Mouse (Mus musculus) midbrain, postnatal 0 days (tissue): ENCODE data around the gene Fgf5. TPM values are rescaled to one million over a fixed set of nuclear protein-coding genes. Genes with fewer than 3 reads are reported as not detected.

Experiments used
- ATAC-seq: fragments of 200-750 bp; cut with Nextera tagmentation; 2 replicates; pipeline ENCODE4 v1.8.0; 2017; ENCODE audit warnings: moderate number of reproducible peaks, mild to moderate bottlenecking, moderate TSS enrichment, moderate library complexity; ENCODE audit not compliant: low FRiP score
- DNase-seq: peaks from one replicate; pipeline ENCODE4 v3.0.0-alpha.2; 2015; ENCODE audit warnings: low spot score
- H3K27ac ChIP-seq: fragments of 300-500 bp; sonication (generic); 2 replicates; pipeline ENCODE4 v1.5.1; 2014; ENCODE audit warnings: low read depth, mild to moderate bottlenecking, low read length, mixed read lengths
- H3K27me3 ChIP-seq: fragments of 300-500 bp; sonication (generic); 2 replicates; pipeline ENCODE4 v1.6.1; 2014; ENCODE audit warnings: low read length, control low read depth, mixed read lengths; ENCODE audit not compliant: insufficient read depth
- H3K36me3 ChIP-seq: fragments of 300-500 bp; sonication (generic); 2 replicates; pipeline ENCODE4 v1.6.1; 2014; ENCODE audit warnings: low read length, control low read depth, mixed read lengths; ENCODE audit not compliant: insufficient read depth
- H3K4me1 ChIP-seq: fragments of 300-500 bp; sonication (generic); 2 replicates; pipeline ENCODE4 v1.6.1; 2014; ENCODE audit warnings: mild to moderate bottlenecking, control low read depth, antibody characterized with exemption, low read length, mixed read lengths; ENCODE audit not compliant: insufficient read depth
- H3K4me2 ChIP-seq: fragments of 300-500 bp; sonication (generic); 2 replicates; pipeline ENCODE4 v1.6.1; 2014; ENCODE audit warnings: low read depth, mild to moderate bottlenecking, low read length, mixed read lengths; ENCODE audit not compliant: poor library complexity, severe bottlenecking
- H3K4me3 ChIP-seq: fragments of 300-500 bp; sonication (generic); 2 replicates; pipeline ENCODE4 v1.5.1; 2014; ENCODE audit warnings: low read depth, mild to moderate bottlenecking, low read length, moderate library complexity
- H3K9ac ChIP-seq: fragments of 300-500 bp; sonication (generic); replicated peaks from 2 replicates; pipeline ENCODE4 v1.6.1; 2014; ENCODE audit warnings: mild to moderate bottlenecking, low read length, moderate library complexity, mixed read lengths; ENCODE audit not compliant: poor library complexity, severe bottlenecking
- H3K9me3 ChIP-seq: fragments of 300-500 bp; sonication (generic); 2 replicates; pipeline ENCODE4 v1.6.1; 2016; ENCODE audit warnings: low read length, control low read depth
- CTCF ChIP-seq: IDR thresholded peaks from 2 replicates; pipeline ENCODE4 v1.5.1; 2016; ENCODE audit warnings: antibody characterized with exemption, mild to moderate bottlenecking
- WGBS: fragments of 180-500 bp; shearing (Covaris S2); extraction: QIAGEN DNeasy Blood & Tissue Kit; methylation state at CpG from one replicate; pipeline ENCODE4 v1.1.7; 2014; 5-methylcytosine and 5-hydroxymethylcytosine counted together
- polyA plus RNA-seq: library from polyadenylated mRNA; unstranded; fragments of >200 nt; fragmentation: Nextera tagmentation; extraction: Ambion mirVana; gene quantifications from 2 replicates; pipeline ENCODE4 v1.2.1, GENCODE M21; 2015
- total RNA-seq: library from RNA; depleted of rRNA; stranded (reverse); fragments of >200 nt; gene quantifications from 2 replicates; pipeline ENCODE4 v1.2.3, GENCODE M21; 2014; rRNA removed

Gene Fgf5
- total and polyA plus RNA-seq, 2 experiments from 2014 or later = 0.88 to 1.1 TPM

DNA sequence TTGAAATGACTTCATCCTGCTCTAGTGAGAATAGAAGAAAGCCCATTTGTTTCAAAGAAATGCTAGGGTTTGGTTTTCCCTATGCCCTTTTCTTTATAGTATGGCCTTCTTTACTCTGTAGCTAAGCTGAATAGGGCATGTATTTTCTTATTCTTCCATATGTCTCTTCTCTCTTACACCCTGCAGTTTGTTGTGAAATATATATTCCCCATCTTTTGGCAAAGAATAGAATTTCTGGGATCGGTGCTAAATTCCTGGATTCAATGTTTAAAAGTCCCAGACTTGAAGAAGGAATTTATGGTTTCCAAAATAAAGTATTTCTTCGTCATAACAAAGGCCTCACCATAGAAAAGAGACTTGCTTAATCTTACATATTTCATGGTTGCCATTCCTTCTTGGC is 72.6 kb downstream of the Fgf5 start:
- ATAC-seq (no peak), DNase-seq (no peak)
- 84% methylated on average over 2 of the region's 2 CpGs for WGBS
- no peak for TF ChIP-seq CTCF
- H3K9ac ChIP-seq = no peak overlapping the region
- H3K4me2 ChIP-seq = no peak overlapping the region
- H3K36me3 ChIP-seq = no peaks in the 10 kb centered on the region
- no peak overlapping the region for H3K4me3 ChIP-seq
- no peaks in the 10 kb centered on the region for H3K9me3 ChIP-seq
- no peak overlapping the region for H3K27ac ChIP-seq
- H3K27me3 ChIP-seq = peaks cover 3% of the 10 kb centered on the region; the same call in 1 of the 2 replicates
- H3K4me1 ChIP-seq = no peaks in the 10 kb centered on the region

Other genes starting within 250 kb of the Fgf5 start
- 2.1 and 4.4 TPM in 2 replicates for gene Antxr2, start 223.1 kb upstream of the Fgf5 start, total RNA-seq
- gene Antxr2, start 223.1 kb upstream of the Fgf5 start, polyA plus RNA-seq = 1.1 and 1.2 TPM in 2 replicates
- gene Prdm8, start 87.0 kb upstream of the Fgf5 start, total RNA-seq = 8.5 and 12.8 TPM in 2 replicates
- gene Prdm8, start 87.0 kb upstream of the Fgf5 start, polyA plus RNA-seq = 0.56 and 0.62 TPM in 2 replicates
- 1.5 TPM in 1 of 2 replicates, not detected in the other for gene Cfap299, start 75.1 kb downstream of the Fgf5 start, total RNA-seq
- 2.4 and 3.4 TPM in 2 replicates for gene Cfap299, start 75.1 kb downstream of the Fgf5 start, polyA plus RNA-seq